Mouse (Mus musculus) T-helper 17 cell (primary cell): ENCODE measurements around the gene Bphl.

ENCODE experiments used
- in situ Hi-C, 2 experiments: fragments of 300-600 bp; cut with MboI, MseI; formaldehyde crosslinking; loops; 1 replicate in 1 of 2; 2 replicates in 1 of 2; pipeline ENCODE4 v1.15.1; 2025; ENCODE audit warnings: high pct_unique_total_duplicates in 2 of 2

Bphl gene

GRCm38 (mm10) chr13:34037172-34038055 lies at the start of gene Bphl:
TSS of gene Bphl (plus strand) at chr13:34037597.
- in situ Hi-C loops: loop anchor here in 1 of 2 experiments (25.0 kb wide), 1 partner anchor 825 kb away; no protein-coding TSS in a partner anchor

- in situ Hi-C loops: loop anchor here in 1 of 2 experiments (10.0 kb wide), 1 partner anchor 915 kb away; the partner anchor contains the start of gene Serpinb1b
Measured at GRCm38 (mm10) chr13:33989625-33990024, 47.8 kb upstream of the Bphl start.

DNA sequence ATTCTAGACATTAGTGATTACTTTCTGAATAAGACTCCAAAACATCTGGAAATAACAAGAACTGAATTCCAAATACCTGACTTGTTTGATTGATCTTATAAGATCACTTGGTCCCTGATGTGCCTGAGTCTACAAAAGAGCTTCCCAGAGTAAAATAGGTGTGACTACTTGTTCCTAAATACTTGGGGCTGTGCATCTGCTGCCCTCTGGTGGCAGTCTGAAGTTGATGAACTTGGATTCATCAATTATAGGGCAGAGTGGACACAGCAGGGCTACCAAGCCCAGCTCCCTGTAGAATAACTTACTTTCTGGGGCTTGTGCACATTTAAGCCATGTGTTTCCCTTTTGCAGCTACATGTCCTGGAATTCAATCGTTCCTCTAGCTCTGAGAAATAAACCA lies 42.2 kb upstream of the Bphl start:
- in situ Hi-C loops: loop anchor here (5.0 to 10.0 kb wide), 2 partner anchors 33 to 920 kb away; partner anchors contain the start of genes Nqo2 (in 2 of the 2) and Serpinb1b (in 1 of the 2)

DNA sequence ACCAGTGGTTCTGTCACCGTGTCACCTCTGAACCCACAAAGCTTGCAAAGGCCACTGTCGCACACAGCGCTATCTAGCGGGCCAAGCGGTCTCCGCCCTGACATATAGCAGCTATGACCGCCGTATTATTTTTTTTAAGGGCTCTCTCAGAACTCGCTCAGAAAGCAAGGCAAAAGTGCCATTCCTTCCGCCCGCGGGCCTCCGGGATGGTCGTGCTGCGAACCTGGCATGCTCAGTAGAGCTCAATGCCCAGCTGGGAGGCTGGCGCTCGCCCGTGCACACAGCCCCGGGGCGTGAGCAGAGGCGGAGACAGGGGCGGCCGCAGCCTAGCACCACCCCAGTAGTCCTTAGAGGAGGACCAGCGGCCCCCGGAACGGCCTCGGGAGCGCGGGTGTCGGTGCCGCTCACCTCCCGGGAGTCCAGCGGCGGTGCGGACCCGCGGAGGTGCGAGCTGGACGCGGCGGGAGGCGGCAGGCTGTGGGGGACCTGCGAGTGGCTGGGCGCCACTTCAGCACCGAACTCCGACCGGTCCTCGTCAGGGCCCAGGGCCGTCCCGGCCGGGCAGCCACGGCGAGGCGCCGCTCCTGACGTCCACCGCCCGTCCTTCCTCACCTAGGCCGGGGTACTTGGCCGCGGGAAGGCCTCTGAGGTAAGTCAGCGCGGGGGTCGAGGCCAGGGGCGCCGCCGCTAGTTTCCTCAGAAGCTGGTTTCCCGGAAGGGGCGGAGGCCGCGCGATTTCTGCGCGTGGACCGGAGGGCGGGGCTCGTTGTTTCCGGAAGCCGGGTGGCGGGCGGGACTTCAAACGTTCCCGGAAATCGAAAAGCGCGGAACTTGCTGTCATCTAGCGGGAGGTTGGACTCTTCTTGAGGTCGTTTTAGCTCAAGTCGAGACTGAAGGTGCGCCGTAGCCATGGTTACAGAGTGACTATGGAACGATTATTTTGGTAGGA lies 35.1 kb upstream of the Bphl start, which contains the start of the genes Ripk1 and Serpinb6a:
Ripk1 (plus strand) TSS at position 306 of the 949 bp plus-strand sequence.
Serpinb6a (minus strand) TSS at position 737 of the 949 bp plus-strand sequence.
- in situ Hi-C loops: no loop called here

DNA sequence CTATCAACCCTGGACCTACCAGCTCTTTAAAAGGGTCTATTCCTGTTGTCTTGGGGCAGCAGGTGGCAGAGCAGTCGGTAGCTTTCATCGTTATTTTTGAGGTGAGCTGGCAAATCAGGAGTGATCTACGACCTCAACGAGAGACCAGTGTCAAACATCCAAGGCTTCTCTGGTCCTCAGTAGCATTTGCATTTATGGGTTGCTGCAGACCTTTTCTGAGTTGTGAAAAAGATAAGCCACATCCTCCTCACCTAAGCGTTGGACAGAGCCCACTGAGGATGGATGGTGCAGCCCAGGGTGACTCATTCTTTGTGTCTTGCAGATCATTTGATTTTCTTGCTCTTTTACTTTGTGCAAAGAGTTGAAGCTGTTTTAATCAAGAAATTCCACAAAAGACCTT lies 34.3 kb upstream of the Bphl start:
- in situ Hi-C loops: no loop called here

DNA sequence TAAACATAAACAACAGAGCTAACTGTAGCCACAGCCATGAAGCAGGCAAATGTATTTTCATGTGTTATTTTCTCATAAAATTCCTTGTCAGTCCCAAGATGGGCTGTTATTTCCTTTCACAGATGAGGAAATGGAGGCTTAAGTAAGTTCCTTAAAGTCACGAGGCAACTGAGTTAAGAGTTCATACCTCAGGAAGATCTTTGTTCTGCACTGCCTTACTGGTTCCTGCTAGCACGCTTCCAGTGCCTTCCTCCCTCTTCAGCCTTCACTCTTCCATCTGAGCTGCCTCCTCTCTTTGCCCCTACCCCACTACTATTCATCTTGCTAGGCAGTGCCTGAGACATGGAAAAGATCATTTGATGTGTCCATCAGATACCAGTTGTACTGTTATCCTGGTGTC lies 30.2 kb upstream of the Bphl start:
- in situ Hi-C loops: no loop called here

DNA sequence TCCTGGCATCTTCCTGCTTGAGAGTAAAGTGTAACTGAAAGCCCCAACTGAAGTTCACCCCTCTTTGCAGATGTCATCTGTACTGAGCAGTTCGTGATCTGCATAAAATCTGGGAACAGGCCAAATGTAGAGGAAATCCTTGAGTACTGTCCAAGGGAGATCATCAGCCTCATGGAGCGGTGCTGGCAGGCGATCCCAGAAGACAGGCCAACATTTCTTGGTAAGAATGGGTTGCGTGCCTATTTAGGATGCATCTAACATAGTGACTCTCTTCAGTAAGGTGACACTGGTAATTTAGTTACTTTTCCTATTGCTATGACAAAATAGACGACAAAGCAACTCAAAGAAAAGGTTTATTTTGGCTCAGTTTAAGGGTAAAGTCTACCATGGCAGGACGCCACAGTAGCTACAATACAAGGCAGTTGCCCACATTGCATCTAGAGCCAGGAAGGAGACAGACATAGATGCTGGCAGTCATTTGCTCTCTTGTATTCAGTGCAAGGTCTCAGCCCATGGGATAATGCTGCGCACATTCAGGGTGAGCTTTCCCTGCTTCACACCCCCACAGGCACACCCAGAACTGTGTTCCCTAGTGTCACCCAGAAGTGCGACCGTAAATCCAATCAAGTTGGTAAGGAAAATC lies 20.3 kb upstream of the Bphl start:
- in situ Hi-C loops: no loop called here

DNA sequence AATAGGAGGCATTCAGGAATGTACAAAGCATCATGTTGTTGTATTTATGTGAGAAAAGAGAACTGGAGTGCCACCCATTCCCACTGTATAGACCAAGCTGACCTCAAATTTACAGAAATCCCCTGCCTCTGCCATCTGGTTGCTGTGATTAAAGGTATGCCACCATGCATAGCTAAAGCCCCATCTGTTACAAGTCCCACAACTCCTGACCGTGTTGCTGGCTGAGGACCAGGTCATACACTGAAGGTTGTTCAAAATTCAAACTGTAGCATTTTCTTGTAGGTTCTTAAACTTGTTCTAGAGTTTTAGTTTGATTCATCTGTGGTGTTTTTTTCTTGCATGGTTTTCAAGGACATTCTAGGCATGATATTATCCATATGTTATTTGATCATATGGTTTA lies 18.9 kb upstream of the Bphl start:
- in situ Hi-C loops: no loop called here

DNA sequence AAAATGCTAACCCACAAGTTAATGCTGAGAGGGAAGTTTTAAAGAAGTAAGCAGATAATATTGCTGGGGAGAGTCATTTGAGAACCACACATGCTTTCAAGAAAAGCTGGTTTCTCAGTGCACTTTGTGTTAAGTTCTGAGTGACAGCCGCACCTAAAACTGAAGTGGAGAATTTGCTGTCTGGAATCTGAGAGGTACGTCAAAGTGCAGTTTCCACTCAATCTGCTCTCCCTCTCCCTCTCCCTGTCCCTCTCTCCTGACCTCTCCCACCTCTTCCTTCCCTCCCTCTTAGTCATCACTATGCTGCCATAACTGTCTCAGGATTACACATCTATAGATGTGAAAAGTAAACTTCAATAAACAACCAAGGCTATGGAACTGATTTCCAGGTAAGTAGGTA lies 15.4 kb upstream of the Bphl start:
- in situ Hi-C loops: loop anchor here in 1 of 2 experiments (10.0 kb wide), 1 partner anchor 853 kb away; the partner anchor contains the start of gene Prpf4b

DNA sequence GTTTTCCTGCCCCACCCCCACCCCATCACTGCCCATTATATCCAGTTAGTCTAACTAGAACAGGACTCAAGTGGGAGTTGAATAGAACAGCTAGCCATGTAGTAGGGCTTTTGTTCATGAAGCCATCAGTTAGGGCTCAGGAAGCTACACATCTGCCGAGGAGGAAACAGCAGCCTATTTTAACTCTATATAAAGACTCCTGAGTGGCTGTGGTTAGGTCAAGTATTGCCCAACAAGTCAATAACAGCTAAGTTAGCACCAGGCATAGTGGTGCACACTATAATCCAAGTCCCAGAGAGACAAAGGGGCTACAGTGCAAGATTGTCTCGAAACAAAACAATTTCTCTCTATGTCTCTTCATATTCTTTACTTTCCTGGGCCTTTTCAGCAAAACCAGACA lies 5.4 kb upstream of the Bphl start:
- in situ Hi-C loops: loop anchor here in 1 of 2 experiments (25.0 kb wide), 1 partner anchor 830 kb away; no protein-coding TSS in a partner anchor

GRCm38 (mm10) chr13:34035424-34035823 lies 2.0 kb upstream of the Bphl start:
- in situ Hi-C loops: loop anchor here in 1 of 2 experiments (25.0 kb wide), 1 partner anchor 827 kb away; no protein-coding TSS in a partner anchor

DNA sequence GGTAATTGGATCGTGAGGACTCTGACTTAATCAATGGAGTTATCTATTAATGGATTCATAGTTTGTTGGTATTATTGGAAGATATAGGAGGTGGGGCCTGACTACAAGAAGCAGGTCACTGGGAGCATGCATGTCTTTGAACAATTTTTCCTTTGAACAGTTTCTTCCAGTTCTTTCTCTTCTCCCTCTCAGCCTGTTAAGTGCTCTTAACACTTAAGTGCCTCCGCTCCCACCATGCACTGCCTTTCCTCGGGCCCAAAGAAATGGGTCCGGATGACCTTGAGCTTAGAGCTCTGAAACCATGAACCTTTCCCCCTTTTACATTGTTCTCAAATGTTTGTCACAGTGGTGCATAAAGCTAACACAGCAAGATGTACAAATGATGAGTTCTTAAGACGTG lies 671 bp upstream of the Bphl start:
- in situ Hi-C loops: loop anchor here in 1 of 2 experiments (25.0 kb wide), 1 partner anchor 826 kb away; no protein-coding TSS in a partner anchor

- in situ Hi-C loops: loop anchor here in 1 of 2 experiments (25.0 kb wide), 1 partner anchor 824 kb away; no protein-coding TSS in a partner anchor
Measured at GRCm38 (mm10) chr13:34038056-34038432, 647 bp downstream of the Bphl start.

GRCm38 (mm10) chr13:34038901-34039341 lies 1.5 kb downstream of the Bphl start:
- in situ Hi-C loops: loop anchor here in 1 of 2 experiments (25.0 kb wide), 1 partner anchor 823 kb away; no protein-coding TSS in a partner anchor

- in situ Hi-C loops: loop anchor here (5.0 to 25.0 kb wide), 5 partner anchors 117 to 825 kb away; no protein-coding TSS in a partner anchor
Measured at GRCm38 (mm10) chr13:34040091-34040490, 2.7 kb downstream of the Bphl start.

DNA sequence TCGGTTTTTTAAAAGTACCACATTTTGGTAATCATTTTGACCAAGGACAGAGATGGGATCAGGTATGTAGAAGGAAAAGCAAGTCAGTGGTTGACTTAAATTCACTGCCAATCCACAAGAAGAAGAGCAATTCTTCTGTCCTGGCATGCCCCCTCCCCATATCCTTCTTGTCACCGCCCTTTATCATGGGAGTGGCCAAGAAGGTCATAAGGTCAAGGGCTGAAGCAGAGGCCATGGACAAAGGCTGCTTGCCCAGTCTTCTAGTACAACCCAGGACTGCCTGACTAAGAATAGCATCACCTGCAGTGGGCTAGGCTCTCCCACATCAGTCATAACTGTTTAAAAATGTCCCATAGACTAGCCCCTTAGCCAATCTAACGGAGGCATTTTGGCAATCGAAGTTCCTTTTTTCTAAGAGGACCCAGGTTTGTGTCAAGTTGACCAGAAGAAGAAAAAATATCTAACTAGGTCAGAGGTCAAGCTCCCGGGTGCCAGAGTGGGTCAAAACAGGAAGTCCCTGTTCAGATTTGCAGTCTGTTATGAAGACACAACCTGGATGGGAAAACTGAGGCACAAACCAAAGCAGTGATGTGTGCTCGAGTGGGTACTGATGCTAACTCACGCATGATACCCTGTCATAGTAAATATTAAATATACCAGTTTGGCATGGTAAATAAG lies 6.5 kb downstream of the Bphl start:
- in situ Hi-C loops: loop anchor here (5.0 to 25.0 kb wide), 5 partner anchors 113 to 821 kb away; no protein-coding TSS in a partner anchor

- in situ Hi-C loops: loop anchor here (5.0 to 25.0 kb wide), 5 partner anchors 279 to 819 kb away; no protein-coding TSS in a partner anchor
Measured at GRCm38 (mm10) chr13:34045511-34046249, 8.3 kb downstream of the Bphl start.

GRCm38 (mm10) chr13:34046421-34047012 lies 9.1 kb downstream of the Bphl start:
- in situ Hi-C loops: loop anchor here (5.0 to 25.0 kb wide), 5 partner anchors 278 to 818 kb away; no protein-coding TSS in a partner anchor
